Mouse (Mus musculus): ENCODE results near the gene Nfkb1. TPM values are rescaled to one million over a fixed set of nuclear protein-coding genes. Genes with fewer than 3 reads are reported as not detected.

Gene Nfkb1
- total RNA-seq, 4 experiments from 2014 or later: 23.0 to 30.7 (median 29.0) TPM

DNA sequence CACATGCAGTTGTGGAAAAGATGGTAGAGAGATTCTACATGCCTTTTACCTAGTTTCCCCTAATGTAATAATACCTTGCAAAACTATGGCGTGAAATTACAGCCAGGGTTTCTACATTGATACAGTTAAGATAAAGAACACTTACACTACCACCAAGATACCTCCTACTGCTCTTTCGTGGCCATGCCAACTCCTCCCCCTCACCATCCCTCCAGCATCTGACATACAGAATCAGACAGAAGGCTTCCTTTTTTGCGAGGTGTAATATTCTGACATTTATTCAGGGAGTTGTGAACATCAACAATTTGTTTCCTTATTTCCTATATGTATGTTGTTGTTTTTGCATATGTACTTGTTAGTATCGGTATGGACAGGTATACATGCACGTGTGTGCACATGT, 11.3 kb upstream of the Nfkb1 start:
- peak; percentile 42 to 44 for DNase-seq (ENCODE audit: low spot score in 2 of 2)

DNA sequence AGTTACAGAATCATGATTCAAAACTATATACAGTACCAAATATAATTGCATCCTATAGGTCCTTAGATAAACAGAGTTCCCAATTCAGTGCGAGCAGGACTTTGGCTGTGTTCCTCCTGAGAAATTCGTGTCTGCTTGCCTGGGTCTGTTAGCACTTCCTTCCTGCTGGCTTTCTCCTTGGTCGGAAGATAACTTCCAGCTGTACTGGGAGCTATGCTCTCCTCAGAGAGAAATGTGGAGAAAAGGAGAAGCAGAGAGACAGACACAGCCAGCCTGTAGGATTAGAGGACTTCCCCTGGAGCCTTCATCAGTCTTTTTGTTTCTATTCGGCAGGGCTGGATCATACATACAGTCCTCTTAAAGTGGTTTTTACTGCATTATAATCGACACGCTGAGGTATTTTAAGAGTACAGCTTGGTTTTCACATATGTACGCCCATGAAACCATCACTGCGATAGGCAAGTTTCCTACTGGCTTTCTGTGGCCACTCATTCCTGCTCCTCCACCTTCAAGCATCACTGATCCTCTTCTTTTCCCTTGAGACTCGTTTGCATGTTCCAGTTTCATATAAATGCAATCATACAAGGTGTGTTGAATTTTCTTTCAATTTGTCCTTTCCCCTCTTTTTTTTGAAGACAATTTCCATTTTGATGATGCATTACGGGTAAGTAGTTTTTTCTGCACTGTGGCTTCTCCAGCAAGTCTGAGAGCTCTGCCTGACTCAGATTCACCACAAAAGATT, 8.3 kb upstream of the Nfkb1 start:
- DNase-seq (ENCODE audit: low spot score in 2 of 2): no peak

DNA sequence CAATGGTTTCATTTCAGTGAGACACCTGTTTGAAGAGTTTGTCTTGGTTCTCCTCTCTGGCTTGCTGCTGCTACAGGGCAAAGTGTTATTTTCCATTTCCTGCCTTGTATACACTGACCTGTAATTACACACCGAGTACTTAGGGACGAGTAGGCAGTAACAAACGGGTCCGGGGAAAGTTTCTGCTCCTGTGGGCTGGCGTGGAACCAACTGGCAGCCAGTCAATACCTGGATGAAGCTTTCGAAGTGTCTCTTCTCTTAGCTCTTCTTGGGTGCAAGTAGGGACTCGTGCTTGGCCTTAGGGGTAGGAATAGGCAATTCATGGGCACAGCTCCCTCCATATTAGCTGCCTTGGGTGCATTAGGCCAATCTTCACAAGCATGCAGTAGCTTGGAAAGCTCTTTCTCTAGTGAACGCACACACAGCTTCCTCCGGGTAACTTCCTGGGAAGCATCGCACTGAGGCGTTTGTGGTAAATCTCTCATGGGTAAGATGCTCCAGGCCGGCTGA, 7.2 kb upstream of the Nfkb1 start:
- DNase-seq (ENCODE audit: low spot score in 2 of 2): no peak

- DNase-seq (ENCODE audit: low spot score in 2 of 2): no peak
Observed at GRCm38 (mm10) chr3:135696262-135696661, 4.9 kb upstream of the Nfkb1 start.

DNA sequence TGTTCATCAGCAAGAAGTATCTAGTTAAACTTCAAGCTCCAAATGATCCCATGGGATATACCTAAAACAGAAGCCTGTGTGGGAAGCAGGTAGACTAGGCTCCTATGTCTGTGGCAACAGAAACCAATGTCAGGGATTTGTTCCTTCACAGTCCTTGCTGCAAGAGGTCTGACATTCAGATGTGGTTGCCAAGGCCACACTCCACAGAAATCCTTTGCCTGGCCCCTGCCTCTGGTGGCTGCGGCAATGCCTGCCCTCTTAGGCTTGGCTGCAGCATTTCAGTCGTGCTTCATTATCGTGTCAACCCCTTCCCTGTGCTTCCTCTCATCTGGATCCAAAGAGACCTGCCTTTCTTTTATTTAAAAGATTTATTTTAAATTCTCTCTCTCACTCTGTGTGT, 1.7 kb upstream of the Nfkb1 start:
- DNase-seq (ENCODE audit: low spot score in 2 of 2): no peak

DNA sequence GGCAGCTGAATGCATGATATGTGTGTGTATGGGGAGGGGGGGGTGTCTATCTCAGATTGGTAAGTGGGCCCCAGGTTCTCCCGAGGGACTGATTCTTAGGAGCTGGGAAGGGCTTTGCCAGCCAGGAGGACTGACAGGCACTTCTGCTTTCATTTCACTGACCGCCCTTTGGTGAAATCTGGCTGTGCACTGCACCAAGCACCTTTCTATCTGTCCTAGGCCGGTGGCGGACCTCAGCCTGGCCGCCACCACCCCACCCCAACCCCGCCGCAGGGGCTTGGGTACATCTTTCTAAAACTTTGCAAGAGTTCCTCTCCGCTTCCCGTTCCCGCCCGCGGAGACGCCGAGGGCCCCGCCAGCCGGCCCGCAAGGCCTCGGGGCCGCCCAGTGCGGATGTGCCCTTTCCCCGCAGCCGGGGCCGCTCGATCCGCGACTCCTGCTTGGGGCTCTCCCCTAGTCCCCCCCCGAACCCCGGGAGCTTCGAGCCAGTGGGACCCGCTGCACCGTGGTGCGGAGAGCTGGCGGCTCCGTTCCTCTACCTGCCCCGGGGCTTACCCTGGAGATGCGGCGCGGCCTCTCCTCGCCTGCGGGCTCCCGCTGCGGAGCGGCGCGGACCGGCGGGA, 668 bp downstream of the Nfkb1 start:
- no peak for DNase-seq (ENCODE audit: low spot score in 2 of 2)

- DNase-seq (ENCODE audit: low spot score in 2 of 2): no peak
Observed at GRCm38 (mm10) chr3:135689773-135690567, 1.4 kb downstream of the Nfkb1 start.

DNA sequence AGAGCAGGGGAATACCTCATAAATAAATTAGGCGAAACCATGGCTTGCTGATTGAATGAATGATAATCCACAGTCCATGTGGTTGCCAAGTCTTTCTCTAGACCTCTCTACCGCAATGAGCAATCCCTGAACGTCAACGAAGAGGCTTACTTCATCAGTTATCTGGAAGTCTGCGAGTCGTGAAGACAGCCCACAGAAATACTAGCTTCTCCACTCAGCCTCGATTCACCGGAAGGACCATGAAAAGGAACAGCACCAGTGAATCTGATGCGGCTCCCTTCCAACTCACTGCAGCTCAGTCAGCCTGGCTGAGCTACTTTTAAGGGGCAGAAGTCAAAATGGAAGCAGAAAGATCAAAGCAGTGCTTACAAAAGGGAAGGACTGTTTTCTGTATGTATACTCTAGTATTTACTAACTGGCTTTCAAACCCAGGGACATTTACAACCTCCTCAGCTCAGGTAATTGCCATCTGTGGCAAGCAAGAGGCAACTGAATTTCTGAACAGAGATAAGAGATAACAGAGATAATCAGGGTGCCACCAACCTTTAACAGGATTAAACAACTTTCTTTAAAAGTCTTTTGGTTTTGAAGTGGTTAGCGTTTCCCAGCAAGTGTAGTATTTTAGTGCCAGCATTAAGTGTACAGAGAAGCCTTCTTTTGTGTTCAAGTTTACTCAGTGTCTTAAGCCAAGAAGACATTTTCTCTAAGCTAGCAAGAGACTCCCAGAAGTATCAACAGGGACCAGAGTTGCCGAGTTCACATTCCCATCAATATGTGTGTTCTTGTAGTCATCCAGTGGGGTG, 2.2 kb downstream of the Nfkb1 start:
- no peak for DNase-seq (ENCODE audit: low spot score in 2 of 2)

- no peak for DNase-seq (ENCODE audit: low spot score in 2 of 2)
Observed at GRCm38 (mm10) chr3:135687965-135688364, 3.4 kb downstream of the Nfkb1 start.

GRCm38 (mm10) chr3:135686419-135686818, 4.9 kb downstream of the Nfkb1 start:
- no peak for DNase-seq (ENCODE audit: low spot score in 2 of 2)

- no peak for DNase-seq (ENCODE audit: low spot score in 2 of 2)
Observed at GRCm38 (mm10) chr3:135683275-135683674, 8.1 kb downstream of the Nfkb1 start.

DNA sequence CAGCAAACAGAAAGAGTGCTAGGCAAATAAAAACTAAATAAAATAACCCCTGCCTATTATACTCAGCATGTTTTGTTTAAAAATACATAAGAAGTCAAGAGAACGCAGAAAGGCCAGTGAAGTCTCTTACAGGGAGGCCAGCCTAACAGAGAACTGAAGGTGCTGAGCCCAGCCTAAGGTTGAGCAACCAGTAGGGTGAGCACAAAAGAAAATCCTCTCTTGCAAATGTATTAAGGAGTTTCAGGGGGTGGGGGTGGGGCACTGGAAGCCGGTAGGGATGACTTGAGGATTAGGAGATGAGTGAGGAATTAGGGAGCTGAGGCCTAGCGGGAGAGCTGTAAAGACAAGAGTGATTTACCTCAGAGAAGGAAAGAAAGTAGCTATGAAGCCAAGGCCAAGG, 9.1 kb downstream of the Nfkb1 start:
- DNase-seq (ENCODE audit: low spot score in 2 of 2): no peak

- DNase-seq (ENCODE audit: low spot score in 2 of 2): no peak
Observed at GRCm38 (mm10) chr3:135681272-135681783, 10.0 kb downstream of the Nfkb1 start.

- no peak for DNase-seq (ENCODE audit: low spot score in 2 of 2)
Observed at GRCm38 (mm10) chr3:135680213-135680843, 11.0 kb downstream of the Nfkb1 start.

GRCm38 (mm10) chr3:135677064-135677463, 14.3 kb downstream of the Nfkb1 start:
- DNase-seq (ENCODE audit: low spot score in 2 of 2): no peak

- no peak for DNase-seq (ENCODE audit: low spot score in 2 of 2)
Observed at GRCm38 (mm10) chr3:135676364-135676763, 15.0 kb downstream of the Nfkb1 start.

DNA sequence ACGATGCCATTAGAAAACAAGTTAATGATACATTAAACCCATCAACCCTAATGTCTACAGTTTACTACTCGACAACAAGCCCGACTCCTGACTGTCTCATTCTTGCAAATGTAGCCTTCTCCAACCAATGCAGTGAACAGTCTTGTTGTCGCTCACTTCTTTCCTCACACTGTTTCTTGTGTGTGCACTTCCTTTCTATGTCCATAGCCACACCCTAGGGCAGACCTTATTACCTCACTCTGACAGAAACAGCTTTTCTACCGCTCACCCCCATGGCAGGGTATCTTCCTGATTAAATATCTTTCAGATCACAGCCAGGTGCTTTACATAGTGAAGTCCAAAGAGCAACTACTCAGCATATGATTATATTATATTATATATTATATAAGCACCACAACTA, 15.9 kb downstream of the Nfkb1 start:
- no peak for DNase-seq (ENCODE audit: low spot score in 2 of 2)

- no peak for DNase-seq (ENCODE audit: low spot score in 2 of 2)
Observed at GRCm38 (mm10) chr3:135674716-135675392, 16.5 kb downstream of the Nfkb1 start.

DNA sequence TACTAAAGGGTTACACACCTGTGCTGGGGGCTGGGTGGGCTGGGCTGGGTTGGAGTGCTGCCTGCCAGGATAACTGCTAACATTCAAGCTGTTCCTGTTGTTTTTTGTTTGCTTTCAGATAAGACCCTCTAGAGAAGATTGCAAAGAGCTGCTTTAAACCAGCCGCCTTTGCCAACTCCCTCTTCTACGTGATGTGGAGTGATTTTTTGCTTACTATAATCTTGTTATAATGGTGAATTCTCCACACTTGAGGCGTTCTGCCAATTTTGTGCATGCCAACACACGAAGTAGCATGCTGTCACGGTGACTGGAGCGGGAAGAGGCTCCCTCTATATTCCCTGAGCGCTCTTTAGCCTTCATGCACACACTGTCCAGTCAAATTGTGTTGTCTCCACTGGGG, 17.7 kb downstream of the Nfkb1 start:
- no peak for DNase-seq (ENCODE audit: low spot score in 2 of 2)

GRCm38 (mm10) chr3:135673041-135673440, 18.3 kb downstream of the Nfkb1 start:
- DNase-seq (ENCODE audit: low spot score in 2 of 2): no peak
